Mouse (Mus musculus) adrenal gland (tissue): ENCODE results near the gene Midn.

Experiments used
- intact Hi-C: fragments of 180-260 bp; cut with DNase I; formaldehyde crosslinking; loops from one replicate; pipeline ENCODE4 v1.15.1; 2025

Midn gene

DNA sequence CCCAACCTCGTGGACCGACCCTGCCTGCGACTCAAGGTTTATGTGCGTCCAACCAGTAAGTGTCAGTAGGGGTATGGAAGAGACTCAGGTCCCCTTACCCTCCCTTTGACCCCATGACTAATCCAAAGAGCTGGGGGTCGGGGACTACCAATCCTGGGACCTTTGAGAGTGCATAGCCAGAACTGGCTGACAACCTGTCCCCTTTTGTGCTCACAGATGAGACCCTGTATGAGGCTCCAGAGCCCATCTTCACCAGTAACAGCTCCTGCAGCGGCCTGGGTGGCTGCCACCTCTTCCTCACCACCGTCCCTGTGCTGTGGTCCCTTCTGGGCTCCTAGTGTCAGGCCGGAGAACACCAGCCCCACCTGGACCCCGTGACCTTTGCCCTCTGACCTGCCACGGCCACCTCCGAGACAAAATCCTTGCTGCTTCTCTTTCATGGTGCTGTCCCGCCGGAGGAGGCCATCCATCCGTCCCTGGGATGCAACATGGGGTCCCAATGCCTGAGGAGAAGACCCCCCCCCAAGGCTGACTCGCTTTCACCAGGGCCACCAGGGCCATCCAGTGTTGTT, 40.5 kb downstream of the Midn start:
- intact Hi-C loops = no loop called here

DNA sequence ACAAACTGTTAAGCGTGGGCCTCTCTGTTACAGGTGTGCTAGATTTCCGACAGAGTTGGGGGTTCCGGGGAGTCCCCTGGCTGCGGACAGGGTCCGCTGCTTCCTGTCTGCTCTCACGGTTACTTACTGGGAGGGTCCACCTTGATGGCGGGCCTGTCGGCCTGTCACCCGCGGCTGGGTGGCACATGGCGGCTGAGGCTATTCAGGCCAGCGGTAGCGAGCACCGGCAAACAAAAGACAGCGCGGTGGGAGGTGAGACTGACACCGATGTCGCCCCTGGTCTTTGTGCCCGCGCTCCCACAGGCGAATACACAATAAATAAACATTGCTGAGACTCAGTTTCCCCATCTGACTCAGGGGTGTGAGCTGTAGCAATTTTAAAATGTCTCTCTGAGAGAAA, 41.9 kb downstream of the Midn start:
- intact Hi-C loops = no loop called here

DNA sequence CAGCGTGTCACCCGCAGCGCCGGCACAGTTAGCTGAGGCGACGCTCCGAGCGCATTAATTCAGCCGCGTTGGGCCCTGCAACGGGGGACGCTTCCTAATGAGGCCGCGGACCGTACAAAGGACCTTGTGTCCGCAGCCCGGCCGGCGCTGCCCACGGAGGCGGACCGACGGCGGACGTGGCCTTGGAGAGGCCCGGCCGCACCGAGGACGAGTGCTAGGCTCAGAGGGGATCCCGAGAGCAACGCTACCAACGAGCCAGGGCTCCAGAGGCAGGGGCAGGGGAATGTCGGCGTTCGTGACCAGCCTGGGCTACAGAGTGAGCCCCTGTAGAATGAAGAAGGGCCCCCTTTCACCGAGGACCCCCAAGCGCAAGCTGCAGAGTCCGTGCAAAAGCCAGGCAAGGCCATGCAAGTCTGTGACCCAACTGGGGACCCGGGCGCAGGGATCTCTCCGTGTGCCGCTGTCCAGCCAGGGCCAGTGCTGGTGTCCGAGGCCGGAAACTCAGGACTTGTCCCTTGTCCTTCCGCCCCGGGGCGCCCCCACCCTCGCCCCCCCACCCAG, 42.5 kb downstream of the Midn start:
- intact Hi-C loops = no loop called here

DNA sequence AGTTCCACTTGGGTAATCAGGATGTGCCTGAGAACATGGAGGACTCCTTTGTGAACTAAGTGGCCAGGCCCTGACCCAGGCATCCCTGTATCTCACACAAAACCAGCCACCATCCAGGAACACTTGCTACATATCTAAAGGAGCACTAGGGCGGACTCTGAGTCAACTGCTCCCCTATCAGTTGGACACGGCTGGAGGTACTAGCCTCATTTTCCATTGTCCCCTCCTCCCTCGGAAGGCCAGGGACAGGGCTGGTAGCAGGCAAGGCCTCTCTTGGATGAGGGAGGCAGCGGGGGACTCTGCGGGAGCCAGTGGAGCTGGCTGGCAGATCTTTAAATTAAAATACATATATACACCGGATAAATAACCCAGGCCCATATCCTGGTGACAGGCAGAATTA, 45.9 kb downstream of the Midn start:
- intact Hi-C loops = no loop called here

DNA sequence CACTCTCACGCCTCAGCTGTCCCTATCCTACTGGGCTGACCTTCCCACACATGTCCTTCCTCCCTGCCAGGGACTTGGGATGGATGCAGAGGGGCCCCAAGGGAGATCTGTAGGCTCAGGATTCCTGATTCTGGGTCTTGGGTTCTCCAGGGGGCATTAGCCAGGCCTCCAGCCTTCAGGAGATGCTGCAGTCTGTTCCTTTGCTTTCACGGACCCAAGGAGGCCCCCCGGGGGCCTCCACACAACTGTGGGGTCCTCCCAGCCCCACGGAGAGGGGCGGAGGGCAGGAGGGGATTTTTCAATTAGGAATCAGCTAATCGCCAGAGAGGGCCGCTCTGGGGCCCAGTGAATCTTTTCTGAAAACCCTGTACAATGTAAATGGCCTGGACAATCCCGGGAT, 46.4 kb downstream of the Midn start:
- intact Hi-C loops = no loop called here

DNA sequence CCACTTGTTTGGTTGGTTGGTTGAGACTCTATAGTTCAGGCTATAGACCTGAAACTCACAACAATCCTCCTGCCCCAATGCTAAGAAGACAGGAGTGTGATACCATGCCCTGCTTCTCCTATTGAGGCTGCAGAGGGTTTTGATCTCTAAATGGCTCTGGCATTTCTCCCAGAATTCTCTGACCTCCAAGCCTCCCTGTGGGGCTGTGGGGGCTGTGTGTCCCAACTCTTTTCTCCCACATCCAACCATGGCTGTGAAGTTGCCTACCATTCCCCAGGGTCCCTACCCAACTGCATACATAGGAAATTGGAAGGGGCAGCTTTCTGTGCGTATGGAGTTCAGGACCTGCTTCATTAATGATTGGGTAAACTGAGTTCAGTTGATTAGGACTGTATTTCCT, 48.1 kb downstream of the Midn start:
- intact Hi-C loops = loop anchor here (2.0 kb wide), 1 partner anchor 49 kb away; no protein-coding TSS in a partner anchor

DNA sequence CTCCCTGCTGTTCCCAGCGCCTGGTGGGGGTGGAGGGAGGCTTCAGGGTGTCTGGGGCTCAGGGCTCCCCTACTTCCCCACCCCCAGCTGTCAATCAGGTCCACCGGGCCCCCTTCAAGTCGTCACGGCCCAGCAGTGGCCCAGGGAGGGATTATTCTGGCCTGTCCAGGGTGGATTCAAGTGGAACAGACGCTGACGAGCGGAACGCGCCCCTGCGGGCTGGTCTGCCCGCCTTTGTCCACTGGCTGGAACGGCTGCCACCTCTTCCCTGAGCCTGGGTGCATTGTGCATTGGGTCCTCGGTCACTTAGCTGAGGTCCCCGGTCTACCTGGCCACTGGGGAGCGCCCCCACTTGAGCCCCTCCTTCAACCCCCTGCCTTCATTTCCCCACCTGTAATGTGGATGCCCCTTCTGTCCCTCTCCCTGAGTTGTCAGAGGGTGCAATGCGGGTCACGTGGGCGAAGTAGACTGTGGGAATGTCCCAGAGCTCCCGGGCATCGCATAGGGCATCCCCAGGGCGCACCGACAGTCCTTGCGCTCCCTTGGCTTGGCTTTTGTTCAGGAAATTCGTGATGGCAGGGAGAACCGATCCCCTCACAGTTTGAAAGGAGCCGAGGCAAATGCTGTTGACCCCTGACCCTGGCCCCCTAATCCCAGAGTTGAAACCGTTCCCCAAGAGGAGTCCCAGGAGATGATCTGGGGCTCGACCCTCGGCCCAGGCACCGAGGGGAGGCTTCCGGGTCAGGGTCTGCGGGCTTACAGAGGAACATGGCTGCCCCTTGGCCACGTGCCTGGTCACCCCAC, 48.9 kb downstream of the Midn start:
- intact Hi-C loops = loop anchor here (2.0 kb wide), 1 partner anchor 48 kb away; no protein-coding TSS in a partner anchor

DNA sequence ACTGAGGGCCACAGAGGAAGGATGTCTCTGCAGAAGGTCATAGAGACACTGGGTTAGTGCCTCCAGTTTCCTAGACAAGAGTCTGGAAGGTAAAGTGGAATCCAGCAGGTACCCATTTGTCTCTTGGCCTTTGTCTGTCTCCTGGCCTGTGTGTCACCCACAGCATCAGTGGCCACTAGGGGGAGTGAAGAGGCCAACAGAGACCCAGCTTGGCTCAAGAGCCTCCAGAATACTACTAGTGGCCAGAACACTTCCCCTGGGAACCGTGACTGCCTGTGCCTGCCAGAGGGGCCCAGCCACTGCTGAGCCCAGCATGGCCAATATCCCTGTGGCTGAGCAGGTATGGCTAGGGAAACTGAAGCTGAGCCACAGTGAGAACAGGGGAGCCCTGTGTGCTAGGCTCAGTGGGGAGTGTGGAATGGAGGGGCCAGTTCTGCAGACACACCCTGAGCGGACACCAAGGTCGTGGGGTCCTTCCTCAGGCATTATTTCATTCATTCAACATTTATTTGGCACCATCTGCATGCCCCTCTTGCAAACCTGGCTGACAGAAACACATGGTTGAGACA, 51.5 kb downstream of the Midn start:
- intact Hi-C loops = no loop called here

DNA sequence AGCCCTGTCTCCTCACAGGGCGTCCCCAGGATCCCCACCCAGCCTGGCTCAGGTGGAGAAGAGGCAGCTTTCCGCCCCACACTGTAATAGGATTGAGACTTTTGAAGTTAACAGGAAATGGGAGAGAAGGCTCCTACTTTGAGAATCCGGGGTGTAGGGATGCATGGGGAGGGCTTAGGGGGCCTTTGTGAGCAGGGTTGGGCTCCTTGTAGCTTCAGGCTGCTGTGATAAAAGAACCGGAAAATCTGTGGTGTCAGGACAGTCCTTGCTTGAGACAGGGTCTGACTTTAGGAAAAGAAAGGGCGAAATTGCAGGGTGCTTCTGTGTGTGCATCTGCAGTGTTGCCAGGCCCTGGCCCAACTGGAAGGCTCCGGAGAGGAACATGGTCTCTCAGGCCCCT, 52.4 kb downstream of the Midn start:
- intact Hi-C loops = no loop called here

DNA sequence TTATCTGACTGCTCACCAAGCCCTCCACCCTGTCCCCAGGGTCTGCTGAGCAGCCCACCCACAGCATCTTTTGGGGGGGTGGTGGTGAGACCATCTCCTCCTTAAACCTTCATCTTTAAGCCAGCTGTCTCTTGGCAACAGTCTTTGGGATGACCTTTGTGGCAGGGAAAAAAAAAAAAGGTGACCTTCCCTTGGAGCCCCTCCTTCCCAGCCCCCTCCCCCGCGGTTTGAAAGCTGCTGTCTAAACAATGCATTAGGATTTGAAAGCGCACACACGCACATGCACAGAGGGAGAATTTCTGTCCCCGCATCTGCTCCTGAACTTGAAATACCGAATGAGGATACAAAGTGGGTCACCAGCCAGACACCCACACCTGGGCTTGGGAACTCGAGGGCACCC, 56.0 kb downstream of the Midn start:
- intact Hi-C loops = no loop called here

DNA sequence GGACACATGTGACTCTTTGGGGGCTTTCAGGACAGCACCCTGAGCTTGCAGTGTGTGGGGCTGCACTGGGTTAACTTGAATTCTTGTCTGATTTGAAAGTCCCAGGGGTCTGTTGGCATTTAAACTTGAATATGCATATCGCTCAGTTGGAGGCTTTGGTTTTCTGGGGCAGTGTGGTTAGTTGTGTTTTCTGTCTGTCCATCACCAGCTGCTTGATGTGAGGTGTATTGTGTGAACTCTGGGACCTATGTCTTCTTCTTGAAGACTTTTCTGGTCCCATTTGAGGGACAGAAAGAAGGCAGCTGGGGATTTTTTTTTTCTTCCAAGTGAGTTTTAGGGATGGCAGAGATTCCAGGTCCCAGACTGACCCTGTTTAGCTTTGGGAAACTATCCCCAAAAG, 59.1 kb downstream of the Midn start:
- intact Hi-C loops = no loop called here

DNA sequence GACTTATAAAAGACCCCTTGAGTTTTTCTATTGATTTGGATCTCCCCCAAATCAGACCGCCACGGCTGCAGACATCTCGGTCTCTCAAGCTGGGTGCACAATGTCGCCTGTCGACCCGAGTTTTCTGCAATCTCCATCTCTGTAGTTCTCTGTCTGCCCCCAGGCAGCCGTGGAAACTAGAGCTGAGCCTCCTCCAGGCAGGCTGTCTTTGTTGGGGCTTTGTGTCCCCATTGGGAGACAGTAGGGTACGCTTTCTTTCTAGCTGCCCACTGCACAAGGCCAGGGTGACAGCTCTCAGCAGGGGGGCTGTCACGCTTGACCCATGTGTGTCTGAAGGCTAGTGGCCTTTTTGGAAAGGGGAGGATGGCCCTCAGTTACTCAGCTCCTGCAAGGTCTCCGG, 59.6 kb downstream of the Midn start:
- intact Hi-C loops = no loop called here
